Mouse (Mus musculus) midbrain, embryonic 15.5 days (tissue): ENCODE data around the gene Pcnx. TPM values are rescaled to one million over a fixed set of nuclear protein-coding genes. Genes with fewer than 3 reads are reported as not detected.

Experiments used
- ATAC-seq: fragments of 200-750 bp; cut with Nextera tagmentation; replicated peaks from 2 replicates; pipeline ENCODE4 v1.8.0; 2017; ENCODE audit warnings: moderate TSS enrichment
- H3K27ac ChIP-seq: fragments of 300-500 bp; sonication (generic); 2 replicates; pipeline ENCODE4 v1.5.1; 2015; ENCODE audit warnings: mild to moderate bottlenecking, inconsistent platforms
- H3K27me3 ChIP-seq: fragments of 300-500 bp; sonication (generic); replicated peaks from 2 replicates; pipeline ENCODE4 v1.6.1; 2015; ENCODE audit warnings: inconsistent platforms
- H3K36me3 ChIP-seq: fragments of 300-500 bp; sonication (generic); replicated peaks from 2 replicates; pipeline ENCODE4 v1.6.1; 2015; ENCODE audit warnings: inconsistent platforms
- H3K4me1 ChIP-seq: fragments of 300-500 bp; sonication (generic); 2 replicates; pipeline ENCODE4 v1.6.1; 2015; ENCODE audit warnings: inconsistent platforms
- H3K4me2 ChIP-seq: fragments of 300-500 bp; sonication (generic); 2 replicates; pipeline ENCODE4 v1.6.1; 2015; ENCODE audit warnings: inconsistent platforms, mild to moderate bottlenecking, moderate library complexity
- H3K4me3 ChIP-seq: fragments of 300-500 bp; sonication (generic); 2 replicates; pipeline ENCODE4 v1.5.1; 2015; ENCODE audit warnings: mild to moderate bottlenecking, inconsistent platforms
- H3K9ac ChIP-seq: fragments of 300-500 bp; sonication (generic); 2 replicates; pipeline ENCODE4 v1.6.1; 2015; ENCODE audit warnings: mild to moderate bottlenecking, inconsistent platforms
- H3K9me3 ChIP-seq: fragments of 300-500 bp; sonication (generic); 2 replicates; pipeline ENCODE4 v1.6.1; 2016; ENCODE audit warnings: inconsistent platforms
- WGBS: fragments of 180-500 bp; shearing (Covaris S2); methylation state at CpG from one replicate; pipeline ENCODE4 v1.1.7; 2015; ENCODE audit warnings: mixed read lengths; 5-methylcytosine and 5-hydroxymethylcytosine counted together
- polyA plus RNA-seq: library from polyadenylated mRNA; unstranded; fragments of >200 nt; fragmentation: Nextera tagmentation; extraction: Ambion mirVana; gene quantifications from 2 replicates; pipeline ENCODE4 v1.2.1, GENCODE M21; 2015

Pcnx gene
- polyA plus RNA-seq, 1 experiment from 2014 or later, result 12.2 TPM

DNA sequence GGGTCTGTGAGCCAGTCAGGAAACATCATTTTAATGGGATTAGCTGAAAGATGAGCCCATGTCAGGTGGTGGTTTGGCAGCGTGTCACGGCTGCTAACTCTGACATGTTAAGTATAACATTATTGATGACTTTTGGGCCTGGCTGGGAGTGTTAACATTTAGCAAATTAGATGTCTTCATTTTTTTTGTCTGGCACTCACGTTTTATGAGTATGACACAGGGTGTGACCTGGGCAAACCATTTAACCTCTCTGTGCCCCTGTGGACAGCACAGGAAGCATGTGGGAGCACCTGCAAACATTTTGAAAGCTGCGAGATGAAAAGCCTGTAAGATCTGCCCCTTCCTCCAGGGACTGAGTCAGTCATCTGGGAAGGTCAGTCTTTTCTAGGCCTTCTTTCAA lies 2.6 kb upstream of the Pcnx start:
- H3K4me1 ChIP-seq, result peaks cover 15% of the 10 kb centered on the region
- H3K27ac ChIP-seq, result no peak overlapping the region
- no peaks in the 10 kb centered on the region; the same call in 1 of the 2 replicates for H3K27me3 ChIP-seq
- WGBS, result 22% methylated on average over 4 of the region's 4 CpGs
- no peak overlapping the region for H3K4me2 ChIP-seq
- H3K9me3 ChIP-seq, result no peaks in the 10 kb centered on the region
- no peak overlapping the region for H3K4me3 ChIP-seq
- no peak overlapping the region for H3K9ac ChIP-seq
- H3K36me3 ChIP-seq, result no peaks in the 10 kb centered on the region
- no peak for ATAC-seq

DNA sequence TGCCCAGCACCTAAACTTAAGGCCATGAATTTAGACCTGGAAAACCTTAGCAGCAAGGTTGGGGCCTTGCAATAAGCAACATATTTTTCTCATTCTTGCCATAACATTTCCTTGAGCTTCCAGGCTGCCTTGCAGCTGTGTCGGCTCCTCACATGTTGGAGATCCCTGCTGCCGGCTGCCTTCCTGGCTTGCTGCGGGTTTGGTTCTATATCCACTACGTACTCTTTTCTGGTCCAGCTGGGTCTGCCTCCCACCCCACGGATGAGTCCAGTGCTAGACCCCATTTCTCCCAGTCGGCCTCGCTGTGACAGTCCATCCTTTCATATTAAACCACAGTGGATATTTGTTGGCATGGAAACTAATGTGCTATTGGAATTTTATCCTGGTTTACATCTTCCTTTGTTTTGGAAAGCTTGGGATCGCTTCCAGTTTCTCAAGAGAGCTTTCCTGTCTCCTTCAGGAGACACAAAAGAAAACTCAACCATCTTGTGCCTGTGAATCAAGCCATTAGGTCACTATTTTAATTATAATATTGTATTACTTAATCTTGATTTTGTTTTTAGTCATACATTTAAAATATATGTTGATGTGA lies 1.7 kb upstream of the Pcnx start:
- no peaks in the 10 kb centered on the region for H3K9me3 ChIP-seq
- H3K4me1 ChIP-seq, result peaks cover 23% of the 10 kb centered on the region
- no peaks in the 10 kb centered on the region for H3K36me3 ChIP-seq
- no peak for ATAC-seq
- WGBS, result 51% methylated on average over 8 of the region's 8 CpGs
- no peak overlapping the region for H3K4me3 ChIP-seq
- H3K27ac ChIP-seq, result no peak overlapping the region
- H3K4me2 ChIP-seq, result no peak overlapping the region
- H3K27me3 ChIP-seq, result no peaks in the 10 kb centered on the region; the same call in 1 of the 2 replicates
- H3K9ac ChIP-seq, result no peak overlapping the region

DNA sequence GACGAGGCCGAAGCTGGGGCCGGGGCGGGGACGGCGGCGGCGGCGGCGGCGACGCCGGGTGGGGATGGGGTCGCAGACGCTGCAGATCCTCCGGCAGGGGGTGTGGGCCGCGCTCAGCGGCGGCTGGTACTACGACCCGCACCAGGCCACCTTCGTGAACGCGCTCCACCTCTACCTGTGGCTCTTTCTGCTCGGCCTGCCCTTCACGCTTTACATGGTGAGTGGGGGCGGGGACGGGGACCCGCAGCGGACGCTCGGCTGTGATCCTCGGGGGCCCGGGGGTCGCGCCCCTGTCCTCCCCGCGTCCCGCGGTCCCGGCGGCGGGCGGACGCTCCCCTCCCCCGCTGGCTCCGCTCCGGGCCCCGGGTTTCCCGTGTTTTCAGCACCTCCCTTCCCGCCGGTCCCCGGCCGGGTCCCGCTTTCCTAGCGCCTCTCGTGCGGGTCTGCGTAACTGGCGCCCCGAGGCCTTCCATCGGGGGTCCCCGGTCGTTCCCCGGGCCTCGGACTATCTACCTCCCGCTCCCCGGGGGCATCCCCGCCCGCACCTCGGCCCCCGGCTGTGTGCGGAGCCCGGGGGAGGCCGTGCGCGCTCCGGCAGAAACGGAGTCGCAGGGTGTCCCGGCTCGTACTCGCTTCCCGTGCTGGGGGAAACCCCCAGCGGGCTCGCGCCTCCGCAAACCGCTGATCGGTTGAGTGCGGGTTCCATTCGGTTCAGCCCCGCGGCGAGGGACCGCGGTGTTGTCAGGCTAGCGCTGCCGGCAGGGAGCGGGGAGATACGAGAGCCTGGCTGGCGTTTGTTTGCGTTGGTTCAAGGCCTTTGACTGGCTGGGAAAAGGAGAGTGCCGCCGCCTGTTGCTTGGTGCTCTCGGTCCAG lies 722 bp downstream of the Pcnx start:
- H3K4me3 ChIP-seq, result peak overlapping the region; percentile 82
- H3K27me3 ChIP-seq, result no peaks in the 10 kb centered on the region; the same call in 1 of the 2 replicates
- ATAC-seq, result peak; percentile 89
- no peaks in the 10 kb centered on the region for H3K36me3 ChIP-seq
- peaks cover 36% of the 10 kb centered on the region for H3K4me1 ChIP-seq
- peak overlapping the region; percentile 95 for H3K27ac ChIP-seq
- under 1% methylated on average over 84 of the region's 107 CpGs for WGBS
- peak overlapping the region; percentile 73 for H3K4me2 ChIP-seq
- peak overlapping the region; percentile 73 for H3K9ac ChIP-seq
- no peaks in the 10 kb centered on the region for H3K9me3 ChIP-seq

DNA sequence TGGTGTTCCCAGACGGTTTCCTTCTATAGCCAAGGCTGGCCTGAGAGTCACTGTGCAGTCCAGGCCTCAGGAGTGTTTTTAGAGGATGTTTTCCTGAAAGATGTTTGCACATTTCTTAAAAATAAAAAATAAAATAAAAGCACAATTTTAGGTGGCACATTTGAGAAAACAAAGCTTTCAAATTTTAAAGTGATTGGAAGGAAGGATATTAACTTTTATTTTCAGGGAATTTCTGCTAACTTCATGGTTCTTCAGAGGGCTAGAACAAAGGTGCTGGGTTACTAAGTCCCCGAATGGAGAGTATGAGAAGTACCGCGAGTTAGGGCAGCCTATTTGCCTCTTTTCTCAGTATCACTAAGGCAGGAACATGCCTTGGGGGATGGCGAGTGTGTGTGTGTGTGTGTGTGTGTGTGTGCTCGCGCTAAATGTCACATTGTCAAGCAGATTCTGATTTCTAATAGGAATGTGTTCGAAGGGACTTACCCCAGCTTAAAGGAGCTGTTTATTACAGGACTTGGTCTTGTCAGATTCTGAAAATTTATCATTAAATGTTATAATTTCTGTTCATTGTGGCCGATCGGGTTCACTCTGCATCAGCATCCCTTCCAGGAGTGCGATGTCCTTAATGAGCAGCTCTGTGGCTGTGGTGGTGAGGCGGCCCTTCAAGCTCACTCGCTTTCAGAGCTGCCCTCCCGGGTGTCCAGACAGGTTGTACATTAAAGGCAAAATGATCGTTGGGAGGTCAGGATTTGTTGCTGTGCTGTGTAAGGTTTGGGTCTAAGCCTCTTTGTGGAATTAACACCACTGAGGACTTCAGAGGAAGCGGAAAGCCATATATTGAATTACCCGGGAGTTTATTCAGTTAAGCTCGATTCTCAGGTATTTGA lies 1.6 kb downstream of the Pcnx start:
- peak overlapping the region; percentile 73 for H3K4me2 ChIP-seq
- H3K4me3 ChIP-seq, result peak overlapping the region; percentile 82
- H3K36me3 ChIP-seq, result no peaks in the 10 kb centered on the region
- H3K9ac ChIP-seq, result peak overlapping the region; percentile 73
- peaks cover 36% of the 10 kb centered on the region for H3K4me1 ChIP-seq
- peak overlapping the region; percentile 95 for H3K27ac ChIP-seq
- 13% methylated on average over 18 of the region's 18 CpGs for WGBS
- H3K27me3 ChIP-seq, result no peaks in the 10 kb centered on the region; the same call in 1 of the 2 replicates
- no peaks in the 10 kb centered on the region for H3K9me3 ChIP-seq
- ATAC-seq, result no peak

DNA sequence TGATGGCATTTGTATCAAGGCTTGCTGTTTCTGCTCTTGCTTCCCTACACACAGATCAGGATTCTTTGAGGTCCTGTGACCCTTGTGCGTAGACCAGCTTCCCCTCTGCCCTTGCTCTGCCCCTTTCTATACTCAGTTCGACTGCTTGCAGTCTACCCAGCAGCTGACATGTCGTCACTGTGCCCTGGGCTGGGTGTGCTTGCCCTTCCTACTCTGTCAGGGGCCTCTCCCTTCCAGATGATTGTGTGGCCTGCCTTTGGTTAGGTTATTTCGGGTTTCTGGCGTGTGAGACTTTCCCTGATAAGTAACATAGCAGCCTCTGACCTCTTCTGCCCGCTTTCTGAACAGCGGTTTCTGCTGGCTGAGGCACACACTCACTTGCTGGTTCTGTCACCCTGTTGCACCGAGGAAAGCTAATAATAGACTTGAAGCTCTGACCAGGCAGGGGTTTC lies 2.6 kb downstream of the Pcnx start:
- Histone ChIP-seq H3K4me1 (peaks cover 36% of the 10 kb centered on the region), H3K4me3 (peak overlapping the region; percentile 82), H3K9me3 (no peaks in the 10 kb centered on the region), H3K27me3 (no peaks in the 10 kb centered on the region), H3K4me2 (peak overlapping the region; percentile 73), H3K27ac (no peak overlapping the region), H3K36me3 (no peaks in the 10 kb centered on the region), H3K9ac (peak overlapping the region; percentile 73)
- 32% methylated on average over 8 of the region's 8 CpGs for WGBS
- no peak for ATAC-seq

DNA sequence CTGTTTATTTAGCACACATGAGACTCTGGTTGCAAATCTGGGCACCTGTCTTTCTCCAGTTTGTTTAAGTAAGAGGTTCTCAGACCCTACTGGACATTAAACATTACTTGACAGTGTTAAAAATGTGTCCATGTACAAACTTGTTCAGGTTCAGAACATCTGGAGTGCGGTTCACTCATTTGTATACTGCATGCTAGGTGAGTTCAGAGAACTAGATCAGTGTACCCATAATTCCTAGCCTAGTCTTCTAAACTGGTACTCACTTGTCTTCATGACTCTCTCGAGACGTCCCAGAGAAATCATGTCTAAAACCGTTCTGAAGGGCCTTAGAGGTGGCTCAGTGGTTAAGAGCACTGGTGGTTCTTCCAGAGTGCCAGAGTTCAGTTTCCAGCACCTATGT lies 4.1 kb downstream of the Pcnx start:
- no peaks in the 10 kb centered on the region for H3K9me3 ChIP-seq
- no peak overlapping the region for H3K9ac ChIP-seq
- ATAC-seq, result no peak
- H3K27me3 ChIP-seq, result no peaks in the 10 kb centered on the region
- no peak overlapping the region for H3K4me2 ChIP-seq
- H3K4me1 ChIP-seq, result peaks cover 38% of the 10 kb centered on the region
- 94% methylated on average over 4 of the region's 4 CpGs for WGBS
- no peak overlapping the region for H3K4me3 ChIP-seq
- H3K36me3 ChIP-seq, result no peaks in the 10 kb centered on the region
- H3K27ac ChIP-seq, result no peak overlapping the region

DNA sequence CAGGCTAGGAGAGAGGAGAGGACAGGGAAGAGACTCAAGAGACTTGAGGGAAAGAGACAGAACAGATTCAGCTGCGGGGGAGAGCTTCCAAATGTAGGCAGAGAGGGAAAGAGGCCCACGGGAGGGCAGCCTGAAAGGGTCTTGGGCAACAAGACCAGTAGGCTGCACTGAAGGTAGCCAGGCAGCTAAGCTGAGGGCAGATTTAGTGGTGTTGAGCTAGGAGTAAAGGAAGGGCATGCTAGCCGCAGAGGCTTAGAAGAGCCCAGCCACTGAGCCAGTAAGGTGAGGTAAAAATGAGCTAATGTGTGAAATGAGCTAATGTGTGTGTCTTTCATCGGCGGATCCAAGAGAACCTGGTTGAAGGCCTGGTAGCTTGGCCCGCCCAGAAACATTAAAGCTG lies 5.4 kb downstream of the Pcnx start:
- ATAC-seq, result no peak
- no peaks in the 10 kb centered on the region for H3K9me3 ChIP-seq
- no peaks in the 10 kb centered on the region for H3K36me3 ChIP-seq
- no peaks in the 10 kb centered on the region for H3K27me3 ChIP-seq
- no peak overlapping the region for H3K27ac ChIP-seq
- WGBS, result 93% methylated on average over 6 of the region's 6 CpGs
- no peak overlapping the region for H3K9ac ChIP-seq
- H3K4me2 ChIP-seq, result no peak overlapping the region
- peaks cover 44% of the 10 kb centered on the region for H3K4me1 ChIP-seq
- no peak overlapping the region for H3K4me3 ChIP-seq

DNA sequence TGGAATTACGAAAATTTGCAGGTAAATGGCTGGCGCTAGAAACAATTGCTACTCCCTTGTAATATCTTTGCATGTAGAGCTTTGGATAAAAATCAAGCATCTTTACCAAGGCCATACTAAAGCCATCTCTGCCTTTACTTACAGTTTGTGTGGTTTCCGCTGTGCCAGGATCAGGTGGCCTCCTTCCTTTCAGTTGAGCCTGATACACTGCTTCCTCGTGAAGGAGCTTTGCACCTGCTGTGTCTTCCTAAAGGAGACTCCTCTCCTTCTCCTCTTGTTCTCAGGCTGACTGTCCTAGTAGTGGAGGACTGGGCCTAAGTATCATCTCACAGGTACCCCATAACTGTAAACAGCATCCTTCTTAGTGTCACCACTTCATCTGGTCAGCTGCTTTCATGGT lies 7.5 kb downstream of the Pcnx start:
- Histone ChIP-seq H3K4me1 (peaks cover 30% of the 10 kb centered on the region), H3K36me3 (no peaks in the 10 kb centered on the region), H3K9me3 (no peaks in the 10 kb centered on the region), H3K4me3 (no peak overlapping the region), H3K27ac (no peak overlapping the region), H3K27me3 (no peaks in the 10 kb centered on the region), H3K9ac (no peak overlapping the region), H3K4me2 (no peak overlapping the region)
- 92% methylated on average over 4 of the region's 4 CpGs for WGBS
- ATAC-seq, result no peak

DNA sequence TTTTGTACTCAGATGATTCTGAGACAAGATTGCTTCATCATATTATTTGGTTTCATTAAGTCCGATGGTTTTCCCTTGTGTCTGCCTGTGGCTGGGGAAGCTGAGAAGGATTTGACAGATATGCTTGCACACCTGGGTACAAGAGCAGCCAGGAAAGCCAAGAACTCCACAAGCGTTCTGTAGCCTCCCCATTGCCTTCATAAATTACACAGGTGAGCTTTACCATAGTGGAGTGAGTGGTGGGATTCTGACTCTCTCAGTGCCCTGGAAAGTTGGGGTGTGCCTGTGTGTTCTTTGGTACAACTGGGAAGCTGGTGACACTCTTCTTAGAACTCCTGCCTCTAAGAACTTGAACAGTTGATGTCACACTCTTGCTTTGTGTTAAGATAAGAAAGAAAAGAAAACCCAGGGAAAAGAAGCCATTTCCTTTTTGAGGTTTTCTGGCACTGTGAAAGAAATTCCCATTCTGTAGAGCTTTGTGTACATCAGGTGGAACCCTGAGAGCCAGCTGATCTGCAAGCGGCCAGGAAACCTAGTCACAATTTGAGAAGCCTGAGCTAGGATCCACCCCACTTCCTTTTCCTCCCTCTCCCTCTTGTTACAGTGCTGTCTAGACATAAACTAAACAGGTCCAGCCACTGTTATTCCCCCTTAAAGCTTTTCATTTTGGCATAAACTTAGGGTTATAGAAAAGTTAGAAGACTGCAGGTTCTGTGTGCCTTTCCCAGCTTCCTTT lies 9.6 kb downstream of the Pcnx start:
- Histone ChIP-seq H3K27me3 (no peaks in the 10 kb centered on the region), H3K27ac (no peak overlapping the region), H3K9ac (no peak overlapping the region), H3K36me3 (no peaks in the 10 kb centered on the region), H3K9me3 (no peaks in the 10 kb centered on the region), H3K4me1 (peaks cover 25% of the 10 kb centered on the region), H3K4me2 (no peak overlapping the region), H3K4me3 (no peak overlapping the region)
- no peak for ATAC-seq
- 75% methylated on average over 3 of the region's 3 CpGs for whole genome bisulfite sequencing

DNA sequence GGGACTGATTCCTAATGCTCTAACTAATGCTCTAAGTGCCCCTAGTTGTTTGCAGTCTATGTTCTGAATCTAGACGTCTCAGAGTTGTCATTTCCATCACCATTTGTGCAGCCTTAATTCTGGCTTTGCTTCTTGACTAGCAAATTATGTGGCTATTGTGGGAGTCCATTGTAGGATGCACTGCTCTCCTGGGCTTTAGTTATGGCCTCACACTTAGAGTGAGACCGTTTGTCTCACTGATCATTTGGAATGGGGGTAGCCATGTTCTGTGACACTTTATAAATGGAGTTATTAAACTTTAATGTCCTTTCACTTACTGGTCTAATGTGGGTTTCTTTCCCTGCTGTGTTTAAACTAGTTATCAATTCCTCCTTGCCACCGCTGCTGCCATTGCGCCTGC lies 13.5 kb downstream of the Pcnx start:
- Histone ChIP-seq H3K4me3 (no peak overlapping the region), H3K27me3 (no peaks in the 10 kb centered on the region), H3K36me3 (no peaks in the 10 kb centered on the region), H3K4me2 (no peak overlapping the region), H3K27ac (no peak overlapping the region), H3K4me1 (peaks cover 21% of the 10 kb centered on the region), H3K9ac (no peak overlapping the region), H3K9me3 (no peaks in the 10 kb centered on the region)
- no peak for ATAC-seq
- WGBS, result 54% methylated on average over 4 of the region's 4 CpGs

DNA sequence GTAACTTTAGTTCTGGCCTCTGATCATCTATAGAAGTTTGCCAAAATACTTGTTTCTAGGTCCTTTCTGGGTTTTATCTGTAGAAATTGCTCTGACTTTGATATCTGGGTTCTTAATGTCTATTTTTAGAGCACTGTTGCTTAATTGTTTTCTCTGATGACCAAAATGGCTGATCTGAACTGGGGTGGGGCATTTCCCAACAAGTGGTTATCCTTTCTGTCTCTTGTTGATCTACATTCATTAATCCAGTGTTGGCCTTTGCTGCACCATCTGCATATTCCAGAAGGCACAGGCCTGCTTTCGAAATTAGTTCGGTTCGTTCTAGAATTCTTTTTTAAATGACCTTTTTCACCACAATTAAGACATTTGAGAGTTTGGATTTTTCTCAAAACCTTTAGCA lies 20.3 kb downstream of the Pcnx start:
- Histone ChIP-seq H3K4me1 (no peaks in the 10 kb centered on the region), H3K9me3 (no peaks in the 10 kb centered on the region), H3K27ac (no peak overlapping the region), H3K4me3 (no peak overlapping the region), H3K27me3 (no peaks in the 10 kb centered on the region), H3K9ac (no peak overlapping the region), H3K4me2 (no peak overlapping the region), H3K36me3 (no peaks in the 10 kb centered on the region)
- WGBS, result 94% methylated on average over 3 of the region's 3 CpGs
- no peak for ATAC-seq
